Mouse (Mus musculus): ENCODE data around the gene Foxo1. TPM values are rescaled to one million over a fixed set of nuclear protein-coding genes. Genes with fewer than 3 reads are reported as not detected.

The Foxo1 gene
- polyA plus RNA-seq (2012; ENCODE audit: insufficient read depth, insufficient read length, low replicate concordance, missing spikeins) = not detected in 2 replicates

DNA sequence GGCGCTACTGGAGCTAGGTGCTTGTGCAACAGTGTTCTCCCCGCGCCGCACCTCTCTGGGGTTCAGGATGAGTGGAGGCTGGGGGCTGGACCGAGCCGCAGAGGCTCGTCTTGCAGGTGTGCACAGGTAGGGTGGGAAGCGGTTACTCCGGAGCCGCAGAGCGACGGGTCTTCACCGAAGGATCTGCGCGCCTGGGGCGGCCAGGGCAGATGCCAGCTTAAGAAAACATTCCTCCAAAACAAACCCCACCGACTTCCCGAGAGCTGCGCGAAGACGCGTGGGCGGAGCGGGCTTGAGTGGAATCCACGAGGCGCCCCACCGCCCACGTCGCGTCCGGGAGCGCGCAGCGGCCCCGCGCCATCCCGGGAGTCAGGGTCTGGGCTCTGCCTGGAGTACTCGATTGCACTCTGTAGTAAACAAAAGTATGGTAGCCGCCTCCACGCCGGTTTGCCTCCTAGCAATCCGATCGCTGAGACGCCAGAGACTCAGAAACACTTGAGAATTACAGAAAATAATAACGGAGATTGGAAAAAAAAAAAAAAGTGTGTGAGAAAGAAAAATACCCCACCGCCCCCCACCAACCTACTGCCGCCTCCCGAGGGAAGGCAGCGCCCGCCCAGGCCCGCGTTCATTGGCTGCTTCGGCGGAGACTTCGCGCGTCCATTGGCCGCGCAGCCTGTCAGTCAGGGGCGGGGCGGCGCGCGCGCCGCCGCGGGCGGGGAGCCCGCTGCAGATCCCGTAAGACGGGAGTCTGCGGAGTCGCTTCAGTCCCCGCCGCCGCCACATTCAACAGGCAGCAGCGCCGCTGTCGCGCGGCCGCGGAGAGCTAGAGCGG, at the start of gene Foxo1:
Gene Foxo1, plus strand, starts transcription at position 685 of the 835 bp plus-strand sequence.
- Histone ChIP-seq H3K4me3 (ENCODE audit: insufficient read depth, low read depth, low read length) (peak within 1 kb of the TSS; percentile 99), H3K4me1 (ENCODE audit: control insufficient read depth, insufficient read depth, low read length) (peaks cover 8% of the 10 kb centered on the region), H3K27ac (ENCODE audit: insufficient read depth, low read depth, low read length) (peak within 1 kb of the TSS; percentile 71; the same call in 1 of the 2 replicates)
- TF ChIP-seq CTCF (IDR thresholded peaks at IDR 0.05; ENCODE audit: insufficient read depth, low read depth, low read length) = no peak
- TF ChIP-seq POLR2A (IDR thresholded peaks at IDR 0.05; ENCODE audit: insufficient read depth, low read depth, low read length) = peak; percentile 85
- WGBS = under 1% methylated on average over 85 of the region's 85 CpGs

DNA sequence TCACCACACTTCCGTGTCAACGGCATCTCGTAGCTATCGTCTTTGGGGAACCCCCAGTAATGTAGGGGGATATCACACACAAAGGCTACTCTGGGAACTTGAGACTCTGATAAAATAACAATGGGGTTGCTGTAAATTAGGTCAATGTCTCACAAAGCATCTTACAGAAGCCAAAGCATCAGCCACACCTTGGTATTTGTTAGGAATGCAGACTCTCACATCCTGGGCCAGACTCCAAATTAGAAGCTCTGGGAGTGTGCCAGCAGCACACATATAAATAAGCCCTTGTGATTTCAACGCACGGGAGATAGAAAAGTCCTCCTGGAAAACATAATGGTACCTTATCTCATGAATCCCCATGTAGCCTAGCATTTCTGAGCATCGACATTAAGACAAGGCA, 49.3 kb upstream of the Foxo1 start:
- WGBS = 36% methylated on average over 7 of the region's 7 CpGs
- no peak overlapping the region for H3K4me3 ChIP-seq (ENCODE audit: insufficient read depth, low read depth, low read length)
- no peak for TF ChIP-seq POLR2A (IDR thresholded peaks at IDR 0.05; ENCODE audit: insufficient read depth, low read depth, low read length)
- TF ChIP-seq CTCF (IDR thresholded peaks at IDR 0.05; ENCODE audit: insufficient read depth, low read depth, low read length) = no peak
- no peak overlapping the region for H3K27ac ChIP-seq (ENCODE audit: insufficient read depth, low read depth, low read length)
- peaks cover 4% of the 10 kb centered on the region; the same call in 1 of the 2 replicates for H3K4me1 ChIP-seq (ENCODE audit: control insufficient read depth, insufficient read depth, low read length)

DNA sequence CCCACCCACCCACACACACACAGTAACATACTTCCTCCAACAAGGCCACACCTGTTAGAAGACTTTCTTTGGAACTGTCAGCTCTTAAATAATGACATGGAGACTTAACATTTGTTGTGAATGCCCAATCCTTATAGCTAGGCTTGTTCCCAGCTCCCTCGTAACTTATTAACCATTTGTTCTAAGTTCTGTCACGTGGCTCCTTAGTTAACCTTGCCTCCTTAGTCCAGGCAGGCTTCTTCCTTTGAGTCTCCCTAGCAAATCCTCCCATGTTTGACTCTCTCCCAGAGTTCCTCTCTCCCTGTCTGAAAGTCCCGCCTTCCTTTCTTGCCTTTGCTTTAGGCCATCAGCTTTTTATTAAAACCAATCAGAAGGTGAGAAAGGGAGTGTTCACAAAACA, 47.1 kb upstream of the Foxo1 start:
- TF ChIP-seq POLR2A (IDR thresholded peaks at IDR 0.05; ENCODE audit: insufficient read depth, low read depth, low read length) (no peak), CTCF (IDR thresholded peaks at IDR 0.05; ENCODE audit: insufficient read depth, low read depth, low read length) (no peak)
- Histone ChIP-seq H3K27ac (ENCODE audit: insufficient read depth, low read depth, low read length) (no peak overlapping the region), H3K4me1 (ENCODE audit: control insufficient read depth, insufficient read depth, low read length) (no peaks in the 10 kb centered on the region), H3K4me3 (ENCODE audit: insufficient read depth, low read depth, low read length) (no peak overlapping the region)
- WGBS = 91% methylated on average over 3 of the region's 3 CpGs

DNA sequence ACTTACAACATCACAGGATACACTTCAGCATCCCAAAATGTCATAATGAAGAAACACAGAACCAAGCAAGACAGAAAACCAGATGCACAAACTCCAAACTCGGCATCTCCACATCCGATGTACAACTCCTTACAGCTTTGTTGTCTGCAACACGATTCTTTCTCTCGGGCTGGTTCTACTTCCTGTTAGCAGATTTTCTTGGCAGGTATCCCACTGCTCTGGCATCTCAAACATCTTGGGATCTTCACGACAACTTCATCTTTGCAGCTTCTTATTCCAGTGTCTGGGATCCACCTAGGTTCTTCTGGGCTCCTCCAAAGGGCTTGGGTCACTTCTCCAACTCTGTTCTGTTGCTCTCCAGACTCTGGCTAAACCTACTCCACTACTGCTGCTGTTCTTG, 46.2 kb upstream of the Foxo1 start:
- no peak for TF ChIP-seq CTCF (IDR thresholded peaks at IDR 0.05; ENCODE audit: insufficient read depth, low read depth, low read length)
- TF ChIP-seq POLR2A (IDR thresholded peaks at IDR 0.05; ENCODE audit: insufficient read depth, low read depth, low read length) = no peak
- H3K27ac ChIP-seq (ENCODE audit: insufficient read depth, low read depth, low read length) = no peak overlapping the region
- no peaks in the 10 kb centered on the region for H3K4me1 ChIP-seq (ENCODE audit: control insufficient read depth, insufficient read depth, low read length)
- H3K4me3 ChIP-seq (ENCODE audit: insufficient read depth, low read depth, low read length) = no peak overlapping the region
- 66% methylated on average over 5 of the region's 5 CpGs for WGBS

DNA sequence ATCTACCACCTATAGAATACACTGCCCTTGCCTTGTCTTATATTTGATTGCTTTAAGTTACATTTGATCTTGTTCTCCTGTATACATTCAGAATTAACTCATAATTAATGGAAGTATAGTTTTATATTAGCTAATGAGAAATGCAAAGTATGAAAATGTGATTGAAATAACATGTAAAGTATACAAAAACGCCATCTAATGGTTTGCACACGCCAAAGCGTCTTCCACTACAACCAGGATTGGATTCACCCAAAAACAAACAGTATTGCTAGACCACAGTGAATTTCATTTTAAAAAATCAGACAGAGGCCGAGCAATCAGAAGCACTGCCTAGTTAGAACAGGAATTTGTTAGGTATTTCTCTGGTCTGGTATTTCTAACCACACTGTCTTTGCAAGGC, 31.6 kb upstream of the Foxo1 start:
- TF ChIP-seq POLR2A (IDR thresholded peaks at IDR 0.05; ENCODE audit: insufficient read depth, low read depth, low read length) (no peak), CTCF (IDR thresholded peaks at IDR 0.05; ENCODE audit: insufficient read depth, low read depth, low read length) (no peak)
- peaks cover 3% of the 10 kb centered on the region; the same call in 1 of the 2 replicates for H3K4me1 ChIP-seq (ENCODE audit: control insufficient read depth, insufficient read depth, low read length)
- 85% methylated on average over 4 of the region's 4 CpGs for WGBS
- no peak overlapping the region for H3K27ac ChIP-seq (ENCODE audit: insufficient read depth, low read depth, low read length)
- no peak overlapping the region for H3K4me3 ChIP-seq (ENCODE audit: insufficient read depth, low read depth, low read length)

DNA sequence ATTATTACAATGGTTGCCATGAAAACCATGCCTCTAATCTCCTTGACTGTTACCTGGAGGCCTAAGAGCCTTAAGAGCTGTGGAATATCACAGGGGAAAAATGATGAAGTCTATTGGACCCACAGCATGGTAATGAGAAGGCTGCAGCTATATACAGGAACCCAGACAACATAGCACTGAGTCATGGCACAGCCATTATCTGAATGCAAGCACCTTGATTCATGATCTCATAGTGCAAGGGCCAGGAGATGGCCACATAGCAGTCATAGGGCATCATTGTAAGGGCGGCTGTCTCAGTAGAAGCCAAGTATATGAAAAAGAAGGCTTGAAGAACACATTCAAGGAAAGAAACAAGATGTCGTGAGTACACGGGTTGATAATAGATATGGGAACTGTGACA, 31.0 kb upstream of the Foxo1 start:
- TF ChIP-seq POLR2A (IDR thresholded peaks at IDR 0.05; ENCODE audit: insufficient read depth, low read depth, low read length) (no peak), CTCF (IDR thresholded peaks at IDR 0.05; ENCODE audit: insufficient read depth, low read depth, low read length) (no peak)
- no peak overlapping the region for H3K4me3 ChIP-seq (ENCODE audit: insufficient read depth, low read depth, low read length)
- peaks cover 3% of the 10 kb centered on the region; the same call in 1 of the 2 replicates for H3K4me1 ChIP-seq (ENCODE audit: control insufficient read depth, insufficient read depth, low read length)
- 95% methylated on average over 3 of the region's 3 CpGs for WGBS
- H3K27ac ChIP-seq (ENCODE audit: insufficient read depth, low read depth, low read length) = no peak overlapping the region

DNA sequence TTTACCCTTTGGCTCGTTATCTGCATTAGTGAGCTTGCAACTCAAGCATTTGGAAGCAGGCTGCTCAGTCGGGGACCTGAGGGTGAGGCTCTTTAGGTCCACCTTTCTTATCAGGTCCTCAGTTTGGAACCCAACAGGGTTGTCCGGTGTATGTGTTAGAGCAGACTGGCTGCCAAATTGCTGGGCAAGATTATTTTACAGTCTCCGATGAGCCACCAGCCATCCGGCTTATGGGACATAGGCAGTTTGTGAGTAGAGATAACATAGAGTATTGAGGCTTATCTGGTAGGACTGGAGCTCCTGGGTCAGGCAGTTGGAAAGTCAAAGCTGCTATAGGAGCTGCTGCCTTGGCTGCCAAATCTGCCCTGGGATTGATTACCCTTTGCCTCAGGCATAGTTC, 27.1 kb upstream of the Foxo1 start:
- 85% methylated on average over 5 of the region's 5 CpGs for WGBS
- TF ChIP-seq CTCF (IDR thresholded peaks at IDR 0.05; ENCODE audit: insufficient read depth, low read depth, low read length) (no peak), POLR2A (IDR thresholded peaks at IDR 0.05; ENCODE audit: insufficient read depth, low read depth, low read length) (no peak)
- no peak overlapping the region for H3K27ac ChIP-seq (ENCODE audit: insufficient read depth, low read depth, low read length)
- no peaks in the 10 kb centered on the region for H3K4me1 ChIP-seq (ENCODE audit: control insufficient read depth, insufficient read depth, low read length)
- no peak overlapping the region for H3K4me3 ChIP-seq (ENCODE audit: insufficient read depth, low read depth, low read length)

DNA sequence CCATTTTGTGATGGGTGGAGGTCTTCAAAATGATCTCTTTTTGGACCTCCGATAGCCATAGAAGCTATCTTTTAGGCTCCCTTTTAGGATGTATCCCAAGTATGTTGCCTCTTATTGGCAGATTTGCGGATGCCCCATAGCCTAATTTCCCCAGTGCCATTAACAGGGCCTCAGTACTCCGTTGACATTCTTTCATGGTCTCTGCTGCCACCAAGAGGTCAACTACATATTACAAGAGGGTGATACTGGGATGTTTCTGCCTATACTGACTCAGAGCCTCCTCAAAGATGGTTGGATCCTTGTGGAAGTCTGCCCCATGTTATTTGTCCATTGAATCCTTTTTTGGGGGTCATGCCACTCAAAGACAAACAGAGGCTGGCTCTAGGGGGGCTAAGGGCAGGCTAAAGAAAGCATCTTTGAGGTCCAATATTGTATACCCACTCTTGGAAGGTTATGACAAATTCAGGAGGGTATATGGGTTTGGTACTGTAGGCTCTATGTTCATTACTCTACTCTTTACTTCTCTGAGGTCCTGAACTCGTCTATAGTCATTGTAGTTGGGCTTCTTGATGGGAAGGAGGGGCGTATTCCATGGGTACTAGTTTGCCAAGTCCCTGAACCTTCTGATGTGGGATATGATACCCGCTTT, 25.6 kb upstream of the Foxo1 start:
- H3K4me3 ChIP-seq (ENCODE audit: insufficient read depth, low read depth, low read length) = no peak overlapping the region
- WGBS = 44% methylated on average over 6 of the region's 6 CpGs
- no peak for TF ChIP-seq CTCF (IDR thresholded peaks at IDR 0.05; ENCODE audit: insufficient read depth, low read depth, low read length)
- no peaks in the 10 kb centered on the region for H3K4me1 ChIP-seq (ENCODE audit: control insufficient read depth, insufficient read depth, low read length)
- H3K27ac ChIP-seq (ENCODE audit: insufficient read depth, low read depth, low read length) = no peak overlapping the region

Data from olfactory bulb, adult 2 months (tissue).